ENCODE assay signal across 20 mouse cellular contexts in genomic region chr16:32677903-32678302, GRCm38 (mm10). TPM values are rescaled to one million over a fixed set of nuclear protein-coding genes. Genes with fewer than 3 reads are reported as not detected.
A peak's percentile ranks its signal among the peaks of the same experiment; 100 is the strongest.
DNase-seq lines count a peak whose midpoint lies in the region; ATAC-seq and TF ChIP-seq lines count a peak whose summit lies in the region.
"Had no signal": no experiment of that assay in that cellular context is flagged by ENCODE, and none has a peak within 500 bp of the region (broad histone marks: within the 10 kb centered on the region; RNA-seq: fewer than 3 reads in every experiment).

No protein-coding gene starts in this region.

- WGBS in hindbrain, embryonic 13.5 days: 75% methylated on average over 14 of the region's 14 CpGs
- 78% methylated on average over 14 of the region's 14 CpGs for WGBS in hindbrain, embryonic 16.5 days
- WGBS in intestine, postnatal 0 days: 69% methylated on average over 14 of the region's 14 CpGs

- no peak overlapping the region for H3K4me3 ChIP-seq in hindbrain, embryonic 13.5 days
- no peak overlapping the region for H3K4me3 ChIP-seq in hindbrain, embryonic 16.5 days (ENCODE audit: low read length)
- H3K4me3 ChIP-seq in intestine, postnatal 0 days (ENCODE audit: low read depth, low read length): no peak overlapping the region
- H3K4me3 ChIP-seq: heart, embryonic 10.5 days; limb, embryonic 10.5 days had no signal

- H3K36me3 ChIP-seq in hindbrain, embryonic 13.5 days: peaks cover 91% of the 10 kb centered on the region
- peaks cover 42% of the 10 kb centered on the region for H3K36me3 ChIP-seq in hindbrain, embryonic 16.5 days (ENCODE audit: control insufficient read depth, insufficient read depth, low read length)
- H3K36me3 ChIP-seq in intestine, postnatal 0 days (ENCODE audit: control insufficient read depth, insufficient read depth): peaks cover 51% of the 10 kb centered on the region

- no peak overlapping the region for H3K9ac ChIP-seq in hindbrain, embryonic 13.5 days
- no peak overlapping the region for H3K9ac ChIP-seq in hindbrain, embryonic 16.5 days (ENCODE audit: low read depth, low read length)
- H3K9ac ChIP-seq in intestine, postnatal 0 days (ENCODE audit: low read depth, low read length): no peak overlapping the region
- H3K9ac ChIP-seq: forebrain, postnatal 0 days had no signal

- TF ChIP-seq CTCF in intestine, postnatal 0 days (IDR thresholded peaks at IDR 0.05; ENCODE audit: low read depth): no peak

- H3K27ac ChIP-seq in hindbrain, embryonic 13.5 days: peak overlapping the region; percentile 23; the same call in 1 of the 2 replicates
- H3K27ac ChIP-seq in hindbrain, embryonic 16.5 days (ENCODE audit: low read depth, low read length): no peak overlapping the region
- H3K27ac ChIP-seq in intestine, postnatal 0 days (ENCODE audit: low read depth, low read length): 0 out of 2 replicates have a peak overlapping the region, but pooled peaks have one; percentile 15
- H3K27ac ChIP-seq: limb, embryonic 10.5 days had no signal

- H3K27me3 ChIP-seq in hindbrain, embryonic 13.5 days: no peaks in the 10 kb centered on the region
- no peaks in the 10 kb centered on the region for H3K27me3 ChIP-seq in hindbrain, embryonic 16.5 days (replicated peaks; ENCODE audit: control insufficient read depth, insufficient read depth, low read length)
- H3K27me3 ChIP-seq in intestine, postnatal 0 days (replicated peaks; ENCODE audit: control insufficient read depth, insufficient read depth, low read length): no peaks in the 10 kb centered on the region

- no peak overlapping the region for H3K4me2 ChIP-seq in hindbrain, embryonic 13.5 days
- no peak overlapping the region for H3K4me2 ChIP-seq in hindbrain, embryonic 16.5 days (ENCODE audit: low read length)
- H3K4me2 ChIP-seq in intestine, postnatal 0 days (replicated peaks; ENCODE audit: low read depth): no peak overlapping the region
- H3K4me2 ChIP-seq: midbrain, embryonic 11.5 days had no signal

- peaks cover 4% of the 10 kb centered on the region; the same call in 1 of the 2 replicates for H3K4me1 ChIP-seq in hindbrain, embryonic 13.5 days (replicated peaks)
- no peaks in the 10 kb centered on the region for H3K4me1 ChIP-seq in hindbrain, embryonic 16.5 days (ENCODE audit: control insufficient read depth, insufficient read depth, low read depth, low read length)
- H3K4me1 ChIP-seq in intestine, postnatal 0 days (replicated peaks; ENCODE audit: control insufficient read depth, insufficient read depth, low read length): peaks cover 3% of the 10 kb centered on the region; the same call in 1 of the 2 replicates

- no peak for ATAC-seq in hindbrain, embryonic 13.5 days (ENCODE audit: low FRiP score)
- ATAC-seq in hindbrain, embryonic 16.5 days: no peak
- no peak for ATAC-seq in intestine, postnatal 0 days
- ATAC-seq: forebrain, postnatal 0 days; lung, postnatal 0 days had no signal

- no peaks in the 10 kb centered on the region for H3K9me3 ChIP-seq in hindbrain, embryonic 13.5 days
- H3K9me3 ChIP-seq in hindbrain, embryonic 16.5 days (ENCODE audit: control insufficient read depth, low read length): no peaks in the 10 kb centered on the region
- no peaks in the 10 kb centered on the region for H3K9me3 ChIP-seq in intestine, postnatal 0 days (ENCODE audit: control insufficient read depth)
- H3K9me3 ChIP-seq: heart, embryonic 10.5 days; limb, embryonic 10.5 days had no signal

- DNase-seq in urinary bladder, adult 2 months (ENCODE audit: low spot score): peak; percentile 33
- no peak for DNase-seq in urinary bladder, postnatal 4 days (ENCODE audit: low spot score in 2 of 2)
- DNase-seq in adrenal gland, adult 2 months: no peak
- DNase-seq in left cerebral cortex, adult 8-10 months (ENCODE audit: low spot score in 2 of 2): no peak
- DNase-seq: adrenal gland, postnatal 14 days; cerebellum, adult 9-10 months; forebrain, postnatal 0 days; kidney, adult 8-10 months; kidney, postnatal 10 days; thymus, adult 2 months had no signal

RNA-seq across cellular contexts. Expression of gene Tnk2, which starts 34.2 kb away (rescaled TPM):
- 18.0 and 19.1 TPM in 2 replicates for polyA plus RNA-seq in hindbrain, embryonic 13.5 days (2015; fragmentation: Nextera tagmentation; extraction: Ambion mirVana)
- 19.3 and 22.6 TPM in 2 replicates for polyA plus RNA-seq in hindbrain, embryonic 16.5 days (2015; fragmentation: Nextera tagmentation; extraction: Ambion mirVana)
- polyA plus RNA-seq in urinary bladder, adult 2 months (2012; rRNA removed): 106 and 114 TPM in 2 replicates
- 8.0 and 9.6 TPM in 2 replicates for polyA plus RNA-seq in intestine, postnatal 0 days (2015; fragmentation: Nextera tagmentation; extraction: Ambion mirVana)
- total RNA-seq in adrenal gland, adult 2 months (2021): 10 to 100 TPM; 26.5 to 47.4 TPM
- polyA plus RNA-seq in adrenal gland, adult 2 months (2012; rRNA removed): 100 and 110 TPM in 2 replicates
- total RNA-seq in left cerebral cortex, adult 8-10 months (2022): 100 to 1,000 TPM; 243 to 266 (median 252) TPM

RNA-seq across cellular contexts. Expression of gene Muc4, which starts 57.8 kb away (rescaled TPM):
- polyA plus RNA-seq in hindbrain, embryonic 13.5 days (2015; fragmentation: Nextera tagmentation; extraction: Ambion mirVana): not detected in 2 replicates
- polyA plus RNA-seq in hindbrain, embryonic 16.5 days (2015; fragmentation: Nextera tagmentation; extraction: Ambion mirVana): not detected in 2 replicates
- polyA plus RNA-seq in urinary bladder, adult 2 months (2012; rRNA removed): 0.19 and 0.25 TPM in 2 replicates
- polyA plus RNA-seq in intestine, postnatal 0 days (2015; fragmentation: Nextera tagmentation; extraction: Ambion mirVana): 0.95 and 1.0 TPM in 2 replicates
- not detected for total RNA-seq in adrenal gland, adult 2 months (2021)
- polyA plus RNA-seq in adrenal gland, adult 2 months (2012; rRNA removed): not detected in 2 replicates
- under 1 TPM in 1 of 4 experiments, not detected in 3; 0.05 TPM for total RNA-seq in left cerebral cortex, adult 8-10 months (2022)
- total RNA-seq: adrenal gland, postnatal 14 days; common myeloid progenitor, adult 5-6 weeks; forebrain, postnatal 0 days; hematopoietic stem cell, adult 5-6 weeks; layer of hippocampus, postnatal 10 days had no signal
- polyA plus RNA-seq: forebrain, postnatal 0 days; limb, embryonic 10.5 days had no signal
